Mouse (Mus musculus) midbrain, embryonic 14.5 days (tissue): ENCODE results near the gene F7. TPM values are rescaled to one million over a fixed set of nuclear protein-coding genes. Genes with fewer than 3 reads are reported as not detected.
"Not testable (repeated sequence)": the region's sequence is repeated elsewhere in the genome, so short reads cannot be mapped to it uniquely, and the experiment has no call there.

Source experiments
- ATAC-seq: fragments of 200-750 bp; cut with Nextera tagmentation; 2 replicates; pipeline ENCODE4 v1.8.0; 2017; ENCODE audit warnings: moderate number of reproducible peaks, moderate library complexity; ENCODE audit not compliant: low FRiP score, low TSS enrichment
- DNase-seq: peaks from one replicate; pipeline ENCODE4 v3.0.0-alpha.2; 2015
- H3K27ac ChIP-seq: fragments of 300-500 bp; sonication (generic); replicated peaks from 2 replicates; pipeline ENCODE4 v1.5.1; 2014; ENCODE audit warnings: mild to moderate bottlenecking, low read depth, low read length, moderate library complexity
- H3K27me3 ChIP-seq: fragments of 300-500 bp; sonication (generic); 2 replicates; pipeline ENCODE4 v1.6.1; 2014; ENCODE audit warnings: low read length, control low read depth, mixed read lengths; ENCODE audit not compliant: control insufficient read depth, insufficient read depth
- H3K36me3 ChIP-seq: fragments of 300-500 bp; sonication (generic); 2 replicates; pipeline ENCODE4 v1.6.1; 2014; ENCODE audit warnings: low read length, control low read depth; ENCODE audit not compliant: control insufficient read depth, insufficient read depth
- H3K4me1 ChIP-seq: fragments of 300-500 bp; sonication (generic); 2 replicates; pipeline ENCODE4 v1.6.1; 2014; ENCODE audit warnings: mild to moderate bottlenecking, antibody characterized with exemption, low read length, control low read depth; ENCODE audit not compliant: control insufficient read depth, insufficient read depth
- H3K4me2 ChIP-seq: fragments of 300-500 bp; sonication (generic); 2 replicates; pipeline ENCODE4 v1.6.1; 2014; ENCODE audit warnings: mild to moderate bottlenecking, low read length, moderate library complexity
- H3K4me3 ChIP-seq: fragments of 300-500 bp; sonication (generic); replicated peaks from 2 replicates; pipeline ENCODE4 v1.5.1; 2014; ENCODE audit warnings: low read depth, low read length
- H3K9ac ChIP-seq: fragments of 300-500 bp; sonication (generic); replicated peaks from 2 replicates; pipeline ENCODE4 v1.6.1; 2014; ENCODE audit warnings: mild to moderate bottlenecking, low read length, moderate library complexity
- H3K9me3 ChIP-seq: fragments of 300-500 bp; sonication (generic); 2 replicates; pipeline ENCODE4 v1.6.1; 2016; ENCODE audit warnings: low read length, control low read depth, mixed read lengths; ENCODE audit not compliant: control insufficient read depth
- WGBS: fragments of 180-500 bp; shearing (Covaris S2); extraction: QIAGEN DNeasy Blood & Tissue Kit; methylation state at CpG from one replicate; pipeline ENCODE4 v1.1.7; 2014; 5-methylcytosine and 5-hydroxymethylcytosine counted together
- polyA plus RNA-seq: library from polyadenylated mRNA; unstranded; fragments of >200 nt; fragmentation: Nextera tagmentation; extraction: Ambion mirVana; gene quantifications from 2 replicates; pipeline ENCODE4 v1.2.1, GENCODE M21; 2014

The F7 gene
- polyA plus RNA-seq, 1 experiment from 2014 or later, result not detected

DNA sequence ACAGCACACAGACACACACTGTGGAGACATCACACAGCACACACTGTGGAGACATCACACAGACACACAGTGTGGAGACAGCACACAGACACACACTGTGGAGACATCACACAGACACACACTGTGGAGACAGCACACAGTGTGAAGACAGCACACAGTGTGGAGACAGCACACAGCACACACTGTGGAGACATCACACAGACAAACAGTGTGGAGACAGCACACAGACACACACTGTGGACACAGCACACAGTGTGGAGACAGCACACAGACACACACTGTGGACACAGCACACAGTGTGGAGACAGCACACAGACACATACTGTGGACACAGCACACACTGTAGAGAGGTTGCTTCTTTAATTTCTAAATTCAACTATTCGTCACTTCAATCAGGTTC, 49.7 kb downstream of the F7 start:
- not testable (repeated sequence) for H3K27ac ChIP-seq, DNase-seq, H3K4me2 ChIP-seq, H3K4me3 ChIP-seq, H3K9me3 ChIP-seq, H3K27me3 ChIP-seq, H3K4me1 ChIP-seq, ATAC-seq, H3K9ac ChIP-seq
- peaks cover 81% of the 10 kb centered on the region for H3K36me3 ChIP-seq
- 92% methylated on average over 1 of the region's 1 CpGs for WGBS

DNA sequence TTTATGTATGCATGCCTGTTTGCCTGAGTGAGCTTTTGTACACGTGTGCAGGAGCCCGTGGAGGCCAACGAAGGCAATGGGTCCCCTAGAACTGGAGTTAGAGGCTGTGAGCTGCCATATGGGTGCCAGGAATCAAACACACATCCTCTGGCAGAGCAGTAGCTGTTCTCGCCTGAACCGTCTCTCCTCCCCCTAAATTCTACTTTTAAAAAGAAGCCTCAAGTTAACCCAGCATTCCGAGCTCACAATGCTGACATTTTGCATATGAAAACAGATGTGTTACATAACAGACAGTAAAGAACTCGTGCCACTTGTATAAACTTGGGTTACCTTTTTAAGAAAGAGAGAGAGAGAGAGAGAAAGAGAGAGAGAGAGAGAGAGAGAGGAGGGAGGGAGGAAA, 51.7 kb downstream of the F7 start:
- ATAC-seq, result no peak
- H3K27ac ChIP-seq, result no peak overlapping the region
- H3K27me3 ChIP-seq, result no peaks in the 10 kb centered on the region
- 88% methylated on average over 7 of the region's 7 CpGs for WGBS
- H3K4me1 ChIP-seq, result no peaks in the 10 kb centered on the region
- H3K4me2 ChIP-seq, result no peak overlapping the region
- no peak for DNase-seq
- H3K9ac ChIP-seq, result no peak overlapping the region
- no peaks in the 10 kb centered on the region for H3K9me3 ChIP-seq
- H3K4me3 ChIP-seq, result no peak overlapping the region
- H3K36me3 ChIP-seq, result peaks cover 99% of the 10 kb centered on the region

Other genes starting within 250 kb of the F7 start
- gene Mcf2l, start 152.2 kb upstream of the F7 start, polyA plus RNA-seq, result 173 and 174 TPM in 2 replicates
- 0.29 TPM in 1 of 2 replicates, not detected in the other for gene F10, start 11.3 kb downstream of the F7 start, polyA plus RNA-seq
- gene Proz, start 34.9 kb downstream of the F7 start, polyA plus RNA-seq, result 1.4 TPM in 2 replicates
- gene Pcid2, start 79.4 kb downstream of the F7 start, polyA plus RNA-seq, result 31.1 and 39.7 TPM in 2 replicates
- gene Cul4a, start 79.6 kb downstream of the F7 start, polyA plus RNA-seq, result 49.9 and 76.6 TPM in 2 replicates
- 252 and 292 TPM in 2 replicates for gene Lamp1, start 133.1 kb downstream of the F7 start, polyA plus RNA-seq
- gene Grtp1, start 174.6 kb downstream of the F7 start, polyA plus RNA-seq, result 15.9 and 17.6 TPM in 2 replicates
- not detected in 2 replicates for gene Adprhl1, start 228.1 kb downstream of the F7 start, polyA plus RNA-seq